Mouse (Mus musculus) duodenum, adult 2 months (tissue): ENCODE data around the gene Zfp831. TPM values are rescaled to one million over a fixed set of nuclear protein-coding genes. Genes with fewer than 3 reads are reported as not detected.

Source experiments
- polyA plus RNA-seq: library from polyadenylated mRNA; depleted of rRNA; stranded (reverse); fragments of >200 nt; gene quantifications from 2 replicates; pipeline ENCODE4 v1.2.3, GENCODE M21; 2012; ENCODE audit warnings: low replicate concordance; rRNA removed

Zfp831 gene
- 0.06 and 0.20 TPM in 2 replicates for polyA plus RNA-seq

DNA sequence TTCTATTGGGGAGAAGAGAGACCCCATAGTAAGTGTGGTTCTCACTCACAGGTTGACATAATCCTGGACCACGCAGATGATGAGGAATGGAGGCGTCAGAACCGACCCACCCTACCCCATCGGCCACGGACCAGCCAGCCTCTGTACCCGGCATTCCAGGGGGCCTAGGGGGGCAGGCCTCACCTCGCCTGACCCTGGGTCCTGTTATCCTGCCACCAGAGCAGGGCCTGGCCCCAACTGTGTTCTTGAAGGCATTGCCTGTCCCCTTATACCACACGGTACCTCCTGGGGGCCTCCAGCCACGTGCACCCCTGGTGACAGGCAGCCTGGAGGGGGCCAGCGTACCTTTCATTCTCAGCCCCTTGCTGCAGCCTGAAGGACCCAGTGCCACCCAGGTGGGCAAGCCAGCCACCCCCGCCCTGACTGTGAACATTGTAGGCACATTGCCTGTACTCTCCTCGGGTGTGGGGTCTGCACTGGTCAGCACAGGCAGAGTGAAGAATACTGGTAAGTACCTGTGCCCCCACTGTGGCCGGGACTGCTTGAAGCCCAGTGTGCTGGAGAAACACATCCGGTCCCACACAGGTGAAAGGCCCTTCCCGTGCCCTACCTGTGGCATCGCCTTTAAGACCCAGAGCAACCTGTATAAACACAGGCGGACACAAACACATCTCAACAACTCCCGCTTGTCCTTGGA lies at the start of gene Zfp831:
Gene Zfp831, plus strand, starts transcription at position 87 of the 697 bp plus-strand sequence.

Other genes with a start within 250 kb of the Zfp831 start
- gene Nelfcd, start 227.7 kb upstream of the Zfp831 start, polyA plus RNA-seq, result 37.5 and 44.5 TPM in 2 replicates
- gene Ctsz, start 204.5 kb upstream of the Zfp831 start, polyA plus RNA-seq, result 318 and 420 TPM in 2 replicates
- 0.21 TPM in 1 of 2 replicates, not detected in the other for gene Tubb1, start 192.8 kb upstream of the Zfp831 start, polyA plus RNA-seq
- 443 and 480 TPM in 2 replicates for gene Atp5e, start 179.4 kb upstream of the Zfp831 start, polyA plus RNA-seq
- 32.2 and 48.5 TPM in 2 replicates for gene Prelid3b, start 170.5 kb upstream of the Zfp831 start, polyA plus RNA-seq
- gene Edn3, start 117.1 kb downstream of the Zfp831 start, polyA plus RNA-seq, result 4.2 and 6.0 TPM in 2 replicates